Mouse (Mus musculus) kidney, adult 18-20 months (tissue): Measurements from ENCODE around the gene Madd.
A peak's percentile ranks its signal among the peaks of the same experiment; 100 is the strongest.

ENCODE experiments used
- DNase-seq: peaks from one replicate; pipeline ENCODE4 v3.0.0; 2021

The Madd gene

DNA sequence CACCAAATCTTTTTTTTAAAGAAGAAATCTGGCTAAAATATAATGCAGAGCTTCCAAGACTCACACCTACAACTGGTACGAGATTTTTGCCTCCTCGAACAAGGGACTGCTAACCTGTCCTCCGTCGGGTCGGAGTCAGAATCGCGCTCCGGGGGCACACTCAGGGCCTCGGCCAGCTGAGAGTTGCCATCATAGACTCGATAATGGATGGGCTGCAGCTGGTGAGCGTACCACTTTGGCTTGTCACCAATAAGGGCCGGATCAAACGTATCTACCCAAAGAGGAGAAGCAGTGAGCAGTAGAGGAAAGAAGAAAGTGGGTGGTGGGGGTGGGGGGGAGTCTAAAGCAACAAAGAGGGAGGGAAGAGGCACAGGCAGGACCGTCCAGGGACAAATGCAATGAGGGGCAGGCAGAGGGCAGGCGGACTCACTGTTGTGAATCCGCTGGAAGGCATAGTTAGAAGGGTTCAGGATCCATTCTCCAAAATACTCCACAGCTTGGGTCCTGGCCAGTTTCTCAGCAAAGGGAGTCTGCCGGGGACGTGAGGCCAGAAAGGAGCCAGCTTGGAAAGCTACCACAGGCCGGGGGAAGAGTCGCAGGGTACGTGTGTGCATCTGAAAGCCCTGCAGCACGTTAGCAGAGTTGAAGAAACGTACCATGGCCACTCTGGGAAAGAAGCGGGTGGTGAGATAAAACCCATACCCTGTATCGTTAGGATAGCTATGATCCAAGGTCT lies 13.9 kb downstream of the Madd start:
- DNase-seq: no peak

- DNase-seq: no peak
Measured at GRCm38 (mm10) chr2:91167629-91168028, 16.0 kb downstream of the Madd start.

- no peak for DNase-seq
Measured at GRCm38 (mm10) chr2:91164991-91165390, 18.6 kb downstream of the Madd start.

- no peak for DNase-seq
Measured at GRCm38 (mm10) chr2:91163532-91163931, 20.1 kb downstream of the Madd start.

DNA sequence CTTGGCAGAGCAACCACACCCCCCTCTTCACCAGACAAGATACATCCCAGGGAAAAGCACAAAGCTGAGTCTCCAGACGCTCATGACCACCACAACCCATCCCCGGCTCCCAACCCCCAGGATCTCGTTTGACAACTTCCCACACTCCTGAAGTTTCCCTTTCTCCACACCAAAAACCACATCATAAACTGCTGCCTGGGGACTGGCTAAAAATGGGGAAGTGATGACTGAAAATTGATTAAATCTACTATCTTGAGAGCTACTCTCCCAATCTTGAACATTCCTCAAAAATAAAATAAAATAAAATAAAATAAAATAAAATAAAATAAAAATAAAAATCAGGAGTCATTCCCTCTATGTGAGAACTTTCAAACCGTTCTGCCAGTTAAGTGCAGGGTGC lies 20.7 kb downstream of the Madd start:
- DNase-seq: no peak

- peak; percentile 10 for DNase-seq
Measured at GRCm38 (mm10) chr2:91160591-91160990, 23.0 kb downstream of the Madd start.

DNA sequence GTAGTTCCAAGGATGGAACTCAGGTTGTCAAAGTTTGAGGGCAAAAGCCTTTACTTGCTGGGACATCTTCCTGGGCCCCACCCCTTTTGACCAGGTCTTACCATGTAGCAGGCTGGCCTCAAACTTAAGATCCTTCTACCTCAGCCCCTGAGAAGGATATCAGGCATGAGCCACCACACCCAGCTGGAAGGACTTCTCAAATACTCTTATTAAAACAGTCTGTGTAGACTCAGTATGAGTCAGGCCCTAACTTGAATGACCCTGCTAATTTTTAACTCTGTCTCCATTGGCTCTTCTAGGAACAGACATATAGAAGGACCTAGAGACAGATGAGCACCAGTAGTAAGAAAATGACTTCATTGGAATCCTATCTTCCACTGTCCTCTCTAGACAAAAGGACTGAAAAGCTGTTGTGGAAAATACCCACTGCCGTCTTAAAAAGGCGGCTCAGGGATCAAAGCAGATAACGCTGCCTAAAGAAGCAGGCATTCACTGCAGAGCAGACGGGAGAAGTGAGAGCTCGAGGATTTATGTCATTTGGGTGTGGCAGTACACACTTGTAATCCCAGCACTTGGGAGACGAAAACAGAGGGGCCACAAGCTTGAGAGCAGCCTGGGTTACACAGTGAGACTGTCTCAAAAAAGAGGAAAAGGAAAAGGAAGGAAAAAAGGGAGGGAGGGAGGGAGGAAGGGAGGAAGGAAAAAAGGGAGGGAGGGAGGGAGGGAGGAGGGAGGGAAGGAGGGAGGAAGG lies 26.5 kb downstream of the Madd start:
- no peak for DNase-seq

DNA sequence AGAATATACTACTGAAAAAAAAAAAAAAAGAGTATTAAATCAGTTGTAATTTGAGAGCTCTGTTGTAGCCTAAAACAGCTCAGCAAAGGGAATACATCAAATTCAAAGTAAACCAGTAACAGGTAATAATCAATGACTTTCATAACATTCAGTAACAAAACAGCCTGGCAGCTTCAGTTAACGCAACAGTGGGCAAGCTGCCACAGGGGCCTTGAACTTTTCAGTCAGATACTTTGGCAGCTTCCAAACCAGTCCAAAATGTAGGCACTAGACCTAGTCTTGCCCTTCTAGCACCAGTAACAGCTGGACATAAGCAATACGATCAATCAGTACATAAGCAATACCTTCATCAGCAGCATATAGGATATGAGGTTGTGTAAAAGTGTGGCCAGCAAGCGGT lies 29.5 kb downstream of the Madd start:
- no peak for DNase-seq

- no peak for DNase-seq
Measured at GRCm38 (mm10) chr2:91152885-91153377, 30.7 kb downstream of the Madd start.

GRCm38 (mm10) chr2:91151331-91151730 lies 32.3 kb downstream of the Madd start:
- no peak for DNase-seq

DNA sequence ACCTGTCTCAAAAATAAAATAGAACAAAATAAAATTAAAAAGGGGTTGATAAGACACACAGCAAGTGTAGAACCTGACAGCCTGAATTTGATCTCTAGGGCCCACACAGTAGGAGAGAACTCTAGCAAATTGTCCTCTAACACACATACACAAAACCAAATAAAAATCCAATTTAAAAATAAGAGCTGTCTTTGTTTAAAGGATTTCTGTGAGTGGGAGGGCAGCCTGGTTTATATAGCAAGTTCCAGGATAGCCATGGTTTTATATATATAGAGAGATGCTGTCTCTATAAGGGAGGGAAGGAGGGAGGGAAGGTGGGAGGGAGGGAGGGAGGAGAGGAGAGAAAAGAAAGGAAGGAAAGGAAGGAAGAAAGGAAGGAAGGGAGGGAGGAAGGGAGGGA lies 35.5 kb downstream of the Madd start:
- no peak for DNase-seq

DNA sequence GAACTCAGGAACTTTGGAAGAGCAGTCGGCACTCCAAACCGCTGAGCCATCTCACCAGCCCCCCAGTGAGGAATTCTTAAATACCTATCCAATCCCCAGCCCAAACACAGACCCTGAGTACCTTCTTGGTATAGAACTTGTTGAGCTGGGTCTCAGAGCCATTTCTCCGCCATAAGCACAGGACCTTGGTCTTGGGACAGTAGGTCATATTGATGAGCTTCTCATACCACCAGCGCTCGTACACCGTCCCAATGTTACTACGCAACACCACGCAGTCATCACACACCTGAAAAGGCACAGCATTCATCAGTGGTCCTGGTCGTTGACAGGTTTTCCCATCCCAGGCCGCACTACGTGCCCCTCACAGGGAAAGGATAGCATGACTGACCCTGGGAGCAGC lies 40.2 kb downstream of the Madd start:
- no peak for DNase-seq

- DNase-seq: no peak
Measured at GRCm38 (mm10) chr2:91142920-91143319, 40.7 kb downstream of the Madd start.

DNA sequence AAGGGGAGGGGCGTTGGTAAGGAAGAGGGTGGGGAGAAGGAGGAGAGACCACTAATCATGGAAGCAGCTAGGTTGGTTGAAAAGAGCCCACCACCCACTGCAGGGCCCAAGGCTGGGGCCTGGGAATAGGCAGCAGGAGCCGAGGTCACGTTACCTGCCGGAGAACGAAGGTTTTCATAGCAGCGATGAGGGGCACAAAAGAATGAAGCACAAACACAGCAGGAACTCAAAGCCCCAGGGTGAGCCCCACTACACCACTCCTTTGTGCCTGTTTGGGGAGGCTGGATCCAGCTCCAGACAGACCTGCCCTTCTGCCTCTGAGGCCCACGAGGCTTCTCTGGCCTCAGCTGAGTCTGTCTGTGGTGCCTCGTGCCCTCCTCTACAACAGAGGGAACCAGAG lies 43.9 kb downstream of the Madd start:
- no peak for DNase-seq

DNA sequence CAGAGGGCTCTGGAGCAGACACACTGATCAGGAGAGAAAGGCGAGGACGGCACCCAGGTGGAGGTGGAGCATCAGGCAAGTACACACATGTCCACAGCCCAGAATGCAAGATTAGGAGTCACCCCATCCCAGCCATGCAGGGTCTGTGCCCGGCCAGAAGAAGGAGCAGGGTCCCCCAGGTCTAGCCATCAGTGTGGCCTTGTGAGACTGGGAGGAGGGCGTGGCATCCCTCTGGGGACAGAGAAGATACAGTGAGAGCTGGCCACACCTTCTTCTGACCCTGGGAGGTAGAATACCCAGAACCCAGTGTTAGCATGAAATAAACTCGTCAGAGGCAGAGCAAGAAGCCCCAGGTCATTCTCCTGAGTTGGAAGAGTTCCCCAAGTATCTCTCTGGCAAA lies 44.3 kb downstream of the Madd start:
- no peak for DNase-seq

DNA sequence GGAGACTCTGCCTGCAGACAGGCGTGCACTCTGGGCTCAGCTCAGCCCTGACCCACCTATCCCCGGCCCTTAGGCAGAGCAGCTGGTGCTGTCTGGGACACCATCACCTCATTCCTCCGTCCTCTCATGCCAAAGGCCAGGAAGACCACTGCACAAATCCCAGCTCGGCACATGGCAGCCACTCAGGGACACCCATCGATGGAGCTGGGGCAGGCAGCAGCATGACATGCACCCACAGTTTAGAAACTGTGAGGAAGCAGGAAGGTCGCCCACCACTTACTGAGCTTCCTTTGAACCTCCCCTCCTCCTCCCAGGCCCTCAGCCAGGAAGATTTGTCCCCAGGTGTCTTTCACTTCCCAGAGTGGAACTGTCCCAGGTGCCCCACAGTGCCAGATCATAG lies 46.2 kb downstream of the Madd start:
- DNase-seq: no peak

DNA sequence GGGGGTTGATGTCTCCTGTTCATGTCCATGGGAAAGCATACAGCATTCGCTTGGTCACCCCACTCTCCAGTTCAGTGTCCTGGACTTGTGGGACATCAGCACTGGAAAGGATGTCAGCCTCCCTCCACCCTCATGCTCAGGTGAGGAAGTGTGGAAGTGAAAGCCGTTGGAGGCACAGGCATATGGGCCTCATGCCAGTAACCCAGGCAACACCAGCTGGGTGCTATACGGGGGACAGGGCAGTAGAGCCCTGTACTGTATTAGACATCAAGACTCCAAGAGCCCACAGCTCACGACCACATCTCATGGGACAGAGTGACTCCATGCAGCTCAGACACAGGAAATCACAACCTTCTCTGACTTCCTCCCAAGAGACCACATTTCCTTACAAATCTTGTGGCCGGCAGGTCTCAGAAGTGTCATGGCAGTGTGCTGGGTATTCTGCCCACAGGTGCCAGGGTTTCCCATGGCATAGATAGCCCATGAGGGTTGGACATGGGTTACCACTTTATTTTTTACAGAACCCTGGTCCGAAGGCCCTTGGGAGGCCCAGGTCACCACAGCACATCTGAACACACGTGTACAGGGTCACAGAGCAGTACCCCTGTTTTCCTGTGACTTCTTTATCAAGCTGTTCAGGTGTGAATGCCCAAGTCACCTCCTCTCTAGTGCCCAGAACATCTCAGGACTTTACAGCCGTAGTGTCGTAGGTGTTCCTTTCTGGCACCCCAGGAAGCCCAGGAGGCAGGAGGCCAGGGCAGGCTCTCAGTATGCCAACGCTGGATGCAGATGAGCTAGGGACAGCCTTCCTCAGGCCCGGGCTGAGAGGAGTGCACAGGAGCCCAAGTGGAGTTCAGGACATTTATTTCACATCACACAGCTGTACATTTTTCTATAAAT lies 46.9 kb downstream of the Madd start:
- DNase-seq: no peak

- no peak for DNase-seq
Measured at GRCm38 (mm10) chr2:91132035-91132434, 51.6 kb downstream of the Madd start.

GRCm38 (mm10) chr2:91131251-91131650 lies 52.4 kb downstream of the Madd start:
- no peak for DNase-seq

- DNase-seq: no peak
Measured at GRCm38 (mm10) chr2:91130126-91130525, 53.5 kb downstream of the Madd start.

GRCm38 (mm10) chr2:91128761-91129160 lies 54.9 kb downstream of the Madd start:
- DNase-seq: no peak

DNA sequence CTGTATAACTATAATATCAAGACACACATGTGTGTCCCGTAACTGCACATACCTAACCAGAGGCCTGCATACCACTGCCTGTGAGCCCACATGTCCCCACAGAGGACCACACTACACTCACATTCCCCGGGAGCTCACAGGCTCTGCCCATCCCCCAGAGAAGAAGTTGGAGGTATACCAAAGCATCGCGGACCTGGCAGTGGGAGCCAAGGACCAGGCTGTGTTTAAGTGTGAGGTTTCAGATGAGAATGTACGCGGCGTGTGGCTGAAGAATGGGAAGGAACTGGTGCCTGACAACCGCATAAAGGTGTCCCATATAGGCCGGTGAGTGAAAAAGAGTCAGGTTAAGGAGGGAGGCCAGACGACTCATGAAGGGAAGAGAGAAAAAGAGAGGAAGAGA lies 58.5 kb downstream of the Madd start:
- DNase-seq: no peak

- no peak for DNase-seq
Measured at GRCm38 (mm10) chr2:91123521-91123920, 60.1 kb downstream of the Madd start.
